Mouse (Mus musculus): ENCODE measurements around the gene 2610507B11Rik.

Gene 2610507B11Rik

GRCm38 (mm10) chr11:78289146-78289763, 27.7 kb downstream of the 2610507B11Rik start:
- no peak for DNase-seq

GRCm38 (mm10) chr11:78290654-78291053, 29.1 kb downstream of the 2610507B11Rik start, which contains the start of gene BC030499:
TSS of gene BC030499 (plus strand) at chr11:78290841.
- DNase-seq = no peak

GRCm38 (mm10) chr11:78294585-78294984, 33.0 kb downstream of the 2610507B11Rik start:
- no peak for DNase-seq

- no peak for DNase-seq
These were observed 39.4 kb downstream of the 2610507B11Rik start for GRCm38 (mm10) chr11:78300917-78301316.

- peak; percentile 89 to 91 for DNase-seq
These were observed 40.0 kb downstream of the 2610507B11Rik start, which contains the start of gene Spag5 for GRCm38 (mm10) chr11:78301357-78302084. TSS of gene Spag5 (plus strand) at chr11:78301529.

GRCm38 (mm10) chr11:78305272-78305671, 43.7 kb downstream of the 2610507B11Rik start:
- DNase-seq = no peak

GRCm38 (mm10) chr11:78310861-78311511, 49.4 kb downstream of the 2610507B11Rik start:
- DNase-seq = no peak

- DNase-seq = no peak
These were observed 52.1 kb downstream of the 2610507B11Rik start for GRCm38 (mm10) chr11:78313662-78314061.

GRCm38 (mm10) chr11:78318411-78318810, 56.9 kb downstream of the 2610507B11Rik start:
- no peak for DNase-seq

- DNase-seq = no peak
These were observed 60.7 kb downstream of the 2610507B11Rik start for GRCm38 (mm10) chr11:78322076-78322831.

GRCm38 (mm10) chr11:78322860-78323259, 61.3 kb downstream of the 2610507B11Rik start, which contains the start of gene Aldoc:
TSS of gene Aldoc (plus strand) at chr11:78322968.
- peak; percentile 61 to 81 for DNase-seq

GRCm38 (mm10) chr11:78324000-78324785, 62.6 kb downstream of the 2610507B11Rik start:
- DNase-seq = no peak

GRCm38 (mm10) chr11:78324965-78325364, 63.4 kb downstream of the 2610507B11Rik start:
- no peak for DNase-seq

- DNase-seq = no peak
These were observed 65.7 kb downstream of the 2610507B11Rik start for GRCm38 (mm10) chr11:78327215-78327614.

- peak; percentile 95 to 96 for DNase-seq
These were observed 66.3 kb downstream of the 2610507B11Rik start, which contains the start of gene Pigs for GRCm38 (mm10) chr11:78327634-78328511. TSS of gene Pigs (plus strand) at chr11:78328415.

GRCm38 (mm10) chr11:78328512-78329056, 67.0 kb downstream of the 2610507B11Rik start:
- DNase-seq = no peak

GRCm38 (mm10) chr11:78332676-78333075, 71.1 kb downstream of the 2610507B11Rik start:
- no peak for DNase-seq

- DNase-seq = no peak
These were observed 72.4 kb downstream of the 2610507B11Rik start for GRCm38 (mm10) chr11:78333992-78334391.

GRCm38 (mm10) chr11:78337040-78337439, 75.5 kb downstream of the 2610507B11Rik start:
- no peak for DNase-seq

All from thymus, postnatal 36 days (tissue).